Mouse (Mus musculus): ENCODE results near the gene Snai3. TPM values are rescaled to one million over a fixed set of nuclear protein-coding genes. Genes with fewer than 3 reads are reported as not detected.

Snai3 gene
- polyA plus RNA-seq, 1 experiment from 2014 or later, result 0.16 TPM

DNA sequence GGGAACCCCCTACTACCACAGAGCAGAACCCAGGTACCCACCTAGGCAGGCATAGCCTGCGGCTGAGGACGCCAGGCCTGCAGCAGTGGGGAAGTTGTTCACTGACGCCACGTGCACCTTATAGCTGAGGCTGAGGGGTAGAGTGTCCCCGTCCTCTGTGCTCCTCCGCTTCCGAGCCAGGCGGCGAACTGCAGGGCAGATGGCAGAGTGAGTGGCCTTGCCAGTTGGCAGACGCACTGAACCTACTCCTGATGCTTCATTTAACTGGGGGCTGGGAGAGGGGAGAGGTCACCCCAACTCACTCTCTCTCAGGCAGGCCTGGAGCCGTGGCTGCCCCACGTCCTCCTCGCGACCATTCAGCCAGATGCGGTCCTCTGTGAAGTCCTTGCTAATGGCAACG, 21.2 kb downstream of the Snai3 start:
- 94% methylated on average over 16 of the region's 16 CpGs for WGBS
- H3K9ac ChIP-seq (replicated peaks), result no peak overlapping the region
- no peak overlapping the region for H3K4me3 ChIP-seq (replicated peaks)
- no peak overlapping the region for H3K27ac ChIP-seq
- no peaks in the 10 kb centered on the region for H3K27me3 ChIP-seq
- ATAC-seq (ENCODE audit: insufficient number of reproducible peaks, insufficient read depth, low FRiP score, low TSS enrichment, low read depth), result no peak
- peaks cover 5% of the 10 kb centered on the region; the same call in 1 of the 2 replicates for H3K9me3 ChIP-seq
- H3K4me1 ChIP-seq (replicated peaks), result peaks cover 14% of the 10 kb centered on the region
- H3K36me3 ChIP-seq, result peaks cover 55% of the 10 kb centered on the region
- H3K4me2 ChIP-seq, result no peak overlapping the region

DNA sequence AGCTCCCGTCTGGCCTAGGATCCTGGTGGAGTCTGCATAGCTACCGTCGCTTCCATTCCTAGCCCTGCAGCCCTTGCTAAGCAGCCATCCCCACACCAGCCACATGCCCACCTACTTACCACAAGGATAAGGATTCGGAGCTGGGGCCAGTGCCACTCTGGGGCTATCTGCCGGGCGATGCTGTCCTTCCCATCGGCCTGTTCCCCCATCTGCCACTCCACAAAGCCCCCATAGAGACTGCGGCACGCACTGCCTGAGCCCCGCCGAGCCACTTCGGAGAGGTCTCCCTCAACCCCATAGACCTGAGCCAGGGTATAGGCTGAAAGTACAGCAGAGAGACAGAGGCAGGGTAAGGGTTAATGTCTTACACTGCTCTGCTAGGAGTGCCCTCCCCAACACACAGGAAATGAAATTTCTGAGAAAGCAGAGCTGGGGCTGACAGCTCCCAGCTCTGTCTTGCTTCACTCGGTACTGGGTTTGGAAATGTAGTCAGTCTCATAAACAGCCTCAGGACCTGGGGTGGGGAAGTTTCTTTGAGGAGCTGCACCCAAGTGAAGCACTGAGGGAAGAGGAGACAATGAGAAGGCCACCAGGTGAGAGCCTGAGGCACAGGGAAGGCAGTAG, 22.7 kb downstream of the Snai3 start:
- Histone ChIP-seq H3K27ac (peak overlapping the region; percentile 72), H3K9ac (replicated peaks) (no peak overlapping the region; the same call in 1 of the 2 replicates), H3K9me3 (peaks cover 5% of the 10 kb centered on the region; the same call in 1 of the 2 replicates), H3K4me1 (replicated peaks) (peaks cover 17% of the 10 kb centered on the region), H3K4me3 (replicated peaks) (no peak overlapping the region), H3K27me3 (no peaks in the 10 kb centered on the region), H3K36me3 (peaks cover 64% of the 10 kb centered on the region), H3K4me2 (no peak overlapping the region)
- ATAC-seq (ENCODE audit: insufficient number of reproducible peaks, insufficient read depth, low FRiP score, low TSS enrichment, low read depth), result no peak
- WGBS, result 85% methylated on average over 13 of the region's 13 CpGs

DNA sequence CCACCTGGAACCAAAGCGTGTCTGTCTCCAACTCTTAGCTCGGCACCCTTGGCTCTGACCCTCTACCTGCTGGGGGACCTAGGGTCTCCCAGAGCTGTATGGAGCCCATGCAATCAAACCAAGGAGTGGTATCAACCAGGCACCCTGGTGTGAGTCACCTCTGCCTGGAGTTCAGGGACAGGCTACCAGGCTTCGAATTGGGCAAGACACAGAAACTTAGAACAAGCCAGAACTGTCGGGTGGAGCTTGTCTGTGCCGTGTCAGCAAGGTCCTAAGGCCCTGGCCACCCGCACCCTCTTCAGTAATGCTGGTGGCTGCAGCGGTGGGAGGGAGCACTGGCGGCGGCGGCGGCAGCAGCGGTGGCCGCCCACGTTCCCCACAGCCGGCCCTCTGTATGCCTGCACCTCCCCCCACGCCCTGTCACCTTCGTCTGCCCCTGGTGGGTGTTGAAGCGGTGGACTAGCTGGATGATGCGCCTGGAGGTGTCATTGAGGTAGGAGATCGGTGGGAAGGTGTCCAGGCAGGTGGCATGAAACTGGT, 23.9 kb downstream of the Snai3 start:
- 93% methylated on average over 20 of the region's 20 CpGs for WGBS
- Histone ChIP-seq H3K4me1 (replicated peaks) (peaks cover 17% of the 10 kb centered on the region), H3K9ac (replicated peaks) (no peak overlapping the region), H3K4me3 (replicated peaks) (no peak overlapping the region), H3K27me3 (no peaks in the 10 kb centered on the region), H3K27ac (no peak overlapping the region), H3K9me3 (peaks cover 5% of the 10 kb centered on the region; the same call in 1 of the 2 replicates), H3K4me2 (no peak overlapping the region), H3K36me3 (peaks cover 64% of the 10 kb centered on the region)
- no peak for ATAC-seq (ENCODE audit: insufficient number of reproducible peaks, insufficient read depth, low FRiP score, low TSS enrichment, low read depth)

DNA sequence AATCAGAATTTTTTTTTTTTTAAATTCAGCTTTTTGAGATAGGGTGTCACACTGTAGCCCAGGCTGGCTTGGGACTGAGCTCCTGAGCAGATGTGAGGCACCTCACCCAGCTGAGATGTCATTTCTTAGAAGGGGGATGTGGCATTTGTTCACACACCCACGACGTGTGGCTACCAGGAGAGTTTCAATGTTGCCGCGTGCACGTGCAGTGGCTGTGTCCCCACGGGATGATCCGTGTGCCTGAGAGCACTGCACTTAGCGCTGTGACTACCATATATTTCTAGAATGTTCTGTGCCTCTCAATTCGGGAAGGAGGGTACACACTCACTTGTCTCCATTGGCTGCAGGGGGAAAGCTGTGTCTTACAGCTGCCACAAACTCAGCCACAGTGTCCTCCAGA, 24.4 kb downstream of the Snai3 start:
- Histone ChIP-seq H3K27me3 (no peaks in the 10 kb centered on the region), H3K27ac (no peak overlapping the region), H3K9me3 (peaks cover 5% of the 10 kb centered on the region; the same call in 1 of the 2 replicates), H3K4me3 (replicated peaks) (no peak overlapping the region), H3K4me1 (replicated peaks) (peaks cover 19% of the 10 kb centered on the region), H3K9ac (replicated peaks) (no peak overlapping the region), H3K4me2 (no peak overlapping the region), H3K36me3 (peaks cover 64% of the 10 kb centered on the region)
- no peak for ATAC-seq (ENCODE audit: insufficient number of reproducible peaks, insufficient read depth, low FRiP score, low TSS enrichment, low read depth)
- 96% methylated on average over 9 of the region's 9 CpGs for WGBS

DNA sequence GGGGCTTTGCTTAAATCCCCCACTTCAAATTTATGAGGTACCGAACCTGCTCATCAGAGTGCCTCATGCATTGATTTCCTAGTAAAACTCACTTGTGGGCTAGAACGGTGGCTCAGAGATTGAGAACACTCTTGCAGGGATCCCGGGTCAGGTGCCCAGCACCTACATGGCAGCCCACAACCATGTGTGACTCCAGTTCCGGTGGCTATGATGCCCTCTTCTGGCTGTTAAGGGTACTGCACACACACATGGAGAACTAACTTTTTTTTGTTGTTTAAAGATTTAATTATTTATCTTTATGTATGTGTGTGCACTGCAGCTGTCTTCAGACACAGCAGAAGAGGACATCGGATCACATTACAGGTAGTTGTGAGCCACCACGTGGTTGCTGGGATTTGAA, 25.2 kb downstream of the Snai3 start:
- WGBS, result 88% methylated on average over 6 of the region's 6 CpGs
- Histone ChIP-seq H3K27me3 (no peaks in the 10 kb centered on the region), H3K9ac (replicated peaks) (no peak overlapping the region), H3K36me3 (peaks cover 64% of the 10 kb centered on the region), H3K27ac (no peak overlapping the region), H3K9me3 (peaks cover 5% of the 10 kb centered on the region; the same call in 1 of the 2 replicates), H3K4me2 (no peak overlapping the region), H3K4me1 (replicated peaks) (peaks cover 19% of the 10 kb centered on the region), H3K4me3 (replicated peaks) (no peak overlapping the region)
- ATAC-seq (ENCODE audit: insufficient number of reproducible peaks, insufficient read depth, low FRiP score, low TSS enrichment, low read depth), result no peak

DNA sequence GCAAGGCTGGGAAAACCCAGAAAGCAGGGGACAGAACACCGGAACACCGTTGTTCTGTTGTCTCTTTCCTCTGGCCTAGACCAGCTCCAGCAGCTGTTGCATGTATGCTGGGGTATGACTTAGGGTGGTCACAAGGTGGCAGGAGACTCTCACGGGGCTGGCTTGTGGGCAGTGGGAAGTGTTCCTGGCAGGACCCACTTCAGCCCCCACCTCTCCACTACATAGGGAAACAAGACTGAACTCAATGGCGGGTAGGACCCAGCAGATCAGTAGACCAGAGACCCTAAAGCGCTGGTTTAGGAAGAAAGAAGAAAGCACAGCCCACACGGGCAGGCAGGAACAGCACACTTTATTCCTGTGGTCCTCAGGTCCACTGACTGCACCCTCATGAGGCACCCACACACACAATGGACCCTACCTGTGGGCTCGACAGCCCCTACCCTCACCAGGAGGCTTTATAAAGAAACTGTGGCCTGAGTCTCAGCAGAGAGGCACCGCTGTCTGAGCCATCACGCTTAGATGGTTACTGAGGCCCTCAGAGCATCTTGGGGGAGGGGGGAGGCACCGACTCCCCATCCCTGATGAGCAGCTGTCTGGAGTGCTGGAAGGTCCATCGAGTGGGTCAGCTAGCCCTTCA, 27.1 kb downstream of the Snai3 start:
- H3K4me3 ChIP-seq (replicated peaks), result no peak overlapping the region
- peaks cover 49% of the 10 kb centered on the region for H3K36me3 ChIP-seq
- peak overlapping the region; percentile 91 for H3K4me2 ChIP-seq
- H3K27ac ChIP-seq, result 0 out of 2 replicates have a peak overlapping the region, but pooled peaks have one; percentile 66
- ATAC-seq (ENCODE audit: insufficient number of reproducible peaks, insufficient read depth, low FRiP score, low TSS enrichment, low read depth), result no peak
- peak overlapping the region; percentile 83 for H3K9ac ChIP-seq (replicated peaks)
- H3K27me3 ChIP-seq, result no peaks in the 10 kb centered on the region
- H3K4me1 ChIP-seq (replicated peaks), result peaks cover 19% of the 10 kb centered on the region
- peaks cover 5% of the 10 kb centered on the region; the same call in 1 of the 2 replicates for H3K9me3 ChIP-seq
- WGBS, result 68% methylated on average over 11 of the region's 11 CpGs

DNA sequence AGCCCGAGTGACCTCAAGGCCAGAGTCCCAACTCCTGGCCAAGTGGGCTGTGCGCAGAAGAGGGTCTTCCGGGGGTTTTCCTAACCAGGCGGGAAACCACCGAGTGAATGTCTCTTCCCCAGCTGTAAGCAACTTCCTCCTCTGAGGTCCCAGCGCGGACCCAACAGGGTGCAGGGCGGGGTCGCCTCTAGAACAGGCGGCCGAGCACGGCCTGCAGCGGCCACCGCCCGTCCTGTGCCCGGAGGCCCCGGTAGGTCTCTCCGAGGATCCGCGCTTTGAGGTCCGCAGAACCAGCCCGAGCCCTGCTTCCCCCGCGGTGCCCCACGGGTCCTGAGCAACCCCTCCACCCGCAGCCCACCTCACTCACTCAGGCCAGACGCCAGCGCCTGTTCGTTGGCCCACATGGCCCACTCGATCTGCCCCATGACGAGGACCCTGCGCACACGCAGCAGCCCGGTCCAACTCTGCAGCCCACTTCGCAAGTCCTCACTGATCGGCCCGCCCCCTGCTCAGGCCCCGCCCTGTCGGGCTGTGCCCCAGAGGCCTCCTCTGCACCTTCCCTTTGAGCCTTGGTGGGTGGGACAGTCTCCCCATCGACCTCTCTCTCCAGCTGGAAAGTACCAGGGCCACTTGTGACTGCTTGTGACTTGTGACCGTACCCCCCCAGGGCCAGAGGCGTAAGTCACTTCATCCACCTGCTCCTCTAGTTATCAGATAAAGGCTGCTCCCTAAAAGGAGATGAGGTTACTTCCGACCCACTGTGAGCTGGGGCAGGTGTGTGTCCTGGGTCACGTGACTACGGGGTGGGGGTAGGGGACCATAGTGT, 27.9 kb downstream of the Snai3 start, which contains the start of gene Cyba:
Cyba (minus strand) TSS at position 488 of the 826 bp plus-strand sequence.
- H3K27me3 ChIP-seq, result no peaks in the 10 kb centered on the region
- peaks cover 5% of the 10 kb centered on the region; the same call in 1 of the 2 replicates for H3K9me3 ChIP-seq
- peak within 1 kb of the TSS; percentile 91 for H3K4me2 ChIP-seq
- 3% methylated on average over 45 of the region's 45 CpGs for WGBS
- peaks cover 42% of the 10 kb centered on the region for H3K36me3 ChIP-seq
- H3K27ac ChIP-seq, result peak within 1 kb of the TSS; percentile 66
- peak within 1 kb of the TSS; percentile 60 for H3K4me3 ChIP-seq (replicated peaks)
- H3K9ac ChIP-seq (replicated peaks), result peak within 1 kb of the TSS; percentile 83
- H3K4me1 ChIP-seq (replicated peaks), result peaks cover 19% of the 10 kb centered on the region
- peak; percentile 66 for ATAC-seq (ENCODE audit: insufficient number of reproducible peaks, insufficient read depth, low FRiP score, low TSS enrichment, low read depth)

DNA sequence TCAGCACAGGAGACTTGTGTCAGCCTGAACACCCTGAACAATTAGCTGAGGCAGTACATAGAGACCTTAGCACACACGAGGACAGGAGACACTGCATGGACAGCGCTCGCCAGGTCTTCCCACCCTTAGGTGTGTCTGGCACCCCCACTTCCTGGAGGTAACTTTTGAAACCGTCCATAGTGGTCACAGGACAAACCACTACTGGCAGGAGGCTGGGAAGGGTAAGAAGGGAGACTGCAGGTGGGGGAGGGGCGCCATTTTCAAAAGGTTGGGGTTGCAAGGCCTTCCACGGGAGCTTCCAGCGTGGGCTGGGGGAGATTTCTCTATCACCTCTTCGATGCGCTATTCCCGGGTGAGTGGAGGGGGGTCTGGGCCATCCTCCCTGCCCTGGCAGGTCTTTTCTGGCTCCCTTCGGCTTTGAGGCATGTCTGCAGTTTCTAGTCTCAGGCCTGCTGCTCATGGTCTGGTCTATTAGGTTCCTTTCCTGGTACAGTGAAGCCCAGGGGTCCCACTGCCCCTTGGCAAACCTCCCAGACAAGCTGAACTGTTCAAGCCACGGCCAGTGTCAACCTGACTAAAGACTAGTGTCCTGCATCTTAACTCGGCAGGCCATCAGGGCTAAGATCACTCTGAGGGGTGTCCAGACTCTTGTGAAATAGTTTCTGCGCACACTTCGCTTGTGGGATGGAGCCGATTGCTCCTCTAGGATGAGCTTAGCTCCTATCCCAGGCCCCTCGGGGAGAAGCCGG, 28.7 kb downstream of the Snai3 start:
- Histone ChIP-seq H3K4me2 (peak overlapping the region; percentile 91), H3K27ac (peak overlapping the region; percentile 66), H3K4me1 (replicated peaks) (peaks cover 19% of the 10 kb centered on the region), H3K4me3 (replicated peaks) (peak overlapping the region; percentile 60), H3K9ac (replicated peaks) (peak overlapping the region; percentile 83), H3K9me3 (peaks cover 5% of the 10 kb centered on the region; the same call in 1 of the 2 replicates), H3K27me3 (no peaks in the 10 kb centered on the region), H3K36me3 (peaks cover 34% of the 10 kb centered on the region)
- no peak for ATAC-seq (ENCODE audit: insufficient number of reproducible peaks, insufficient read depth, low FRiP score, low TSS enrichment, low read depth)
- 34% methylated on average over 18 of the region's 18 CpGs for WGBS

DNA sequence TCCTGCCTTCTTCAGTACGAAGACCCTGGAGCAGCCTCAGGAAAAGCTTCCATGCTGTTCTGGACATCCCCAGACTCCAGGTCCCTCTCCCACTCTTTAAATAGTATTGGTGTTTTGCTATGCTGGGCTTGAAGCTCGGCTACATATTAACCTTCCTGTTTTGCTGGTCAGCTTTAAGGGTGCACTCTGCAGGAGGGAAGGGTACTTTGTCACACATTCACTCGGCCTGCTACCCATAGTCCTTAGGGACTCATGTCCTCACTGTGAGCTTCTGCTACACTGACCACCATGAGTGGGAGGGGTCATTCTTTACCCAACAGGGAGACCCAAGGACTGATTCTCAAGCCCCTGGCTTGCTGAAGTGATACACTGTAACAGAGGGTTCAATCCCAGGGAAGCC, 29.9 kb downstream of the Snai3 start:
- Histone ChIP-seq H3K4me3 (replicated peaks) (no peak overlapping the region), H3K9ac (replicated peaks) (no peak overlapping the region), H3K9me3 (peaks cover 4% of the 10 kb centered on the region; the same call in 1 of the 2 replicates), H3K27me3 (no peaks in the 10 kb centered on the region), H3K36me3 (peaks cover 25% of the 10 kb centered on the region), H3K4me1 (replicated peaks) (peaks cover 19% of the 10 kb centered on the region), H3K4me2 (no peak overlapping the region), H3K27ac (no peak overlapping the region)
- 80% methylated on average over 3 of the region's 3 CpGs for WGBS
- no peak for ATAC-seq (ENCODE audit: insufficient number of reproducible peaks, insufficient read depth, low FRiP score, low TSS enrichment, low read depth)

DNA sequence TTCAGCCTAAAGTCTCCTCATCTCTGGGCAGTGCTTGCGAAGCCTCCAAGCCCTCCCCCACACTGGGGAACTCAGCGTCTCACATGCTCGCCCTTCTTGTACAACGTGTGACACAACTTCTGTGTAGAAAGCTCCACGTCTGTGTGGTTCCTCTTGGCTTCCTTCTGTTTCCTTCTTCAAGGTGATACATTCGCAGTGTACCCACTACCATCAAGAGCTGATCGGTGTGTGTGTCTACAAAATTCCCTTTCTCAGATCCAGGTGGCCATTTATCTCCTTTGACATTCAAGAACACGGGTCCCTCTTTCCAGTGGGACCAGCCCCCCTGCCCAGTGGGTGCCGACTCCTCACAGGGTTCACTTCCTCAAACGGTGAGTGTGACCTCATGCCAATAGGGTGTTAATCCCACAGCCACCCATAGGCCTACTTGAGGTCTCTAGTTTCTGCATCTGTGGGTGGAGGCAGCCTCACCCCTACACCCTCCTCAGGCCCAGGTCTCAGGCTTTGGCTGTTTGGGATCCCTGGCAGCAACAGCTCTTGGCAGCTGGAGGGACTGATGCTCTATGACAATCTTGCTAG, 30.4 kb downstream of the Snai3 start:
- ATAC-seq (ENCODE audit: insufficient number of reproducible peaks, insufficient read depth, low FRiP score, low TSS enrichment, low read depth), result no peak
- no peak overlapping the region for H3K9ac ChIP-seq (replicated peaks)
- peaks cover 25% of the 10 kb centered on the region for H3K36me3 ChIP-seq
- no peaks in the 10 kb centered on the region for H3K27me3 ChIP-seq
- no peak overlapping the region; the same call in 1 of the 2 replicates for H3K4me2 ChIP-seq
- no peak overlapping the region for H3K4me3 ChIP-seq (replicated peaks)
- H3K9me3 ChIP-seq, result no peaks in the 10 kb centered on the region
- no peak overlapping the region for H3K27ac ChIP-seq
- peaks cover 19% of the 10 kb centered on the region for H3K4me1 ChIP-seq (replicated peaks)
- WGBS, result 84% methylated on average over 10 of the region's 10 CpGs
